Comparison of ENCODE assay signal across 7 mouse cellular contexts in genomic region chr15:27467641-27468040, GRCm38 (mm10). TPM values are rescaled to one million over a fixed set of nuclear protein-coding genes. Genes with fewer than 3 reads are reported as not detected.
DNase-seq lines count a peak whose midpoint lies in the region; ATAC-seq and TF ChIP-seq lines count a peak whose summit lies in the region.

No protein-coding gene starts in this region.

- WGBS in heart, postnatal 0 days, result 14% methylated on average over 7 of the region's 7 CpGs

- no peak for TF ChIP-seq CTCF in heart, postnatal 0 days (IDR thresholded peaks at IDR 0.05; ENCODE audit: low read depth)

- ATAC-seq in heart, postnatal 0 days (ENCODE audit: insufficient read depth, low read depth), result no peak
- ATAC-seq in megakaryocyte progenitor cell, adult 5-6 weeks (replicated peaks; ENCODE audit: poor library complexity), result 0 out of 2 replicates have a peak, but pooled peaks have one; percentile 19

- H3K27ac ChIP-seq in heart, postnatal 0 days (ENCODE audit: low read depth), result no peak overlapping the region

- no peaks in the 10 kb centered on the region for H3K9me3 ChIP-seq in heart, postnatal 0 days (replicated peaks; ENCODE audit: control insufficient read depth, low read length)

- DNase-seq in right cerebral cortex, adult 18-20 months, result peak; percentile 65
- DNase-seq in right cerebral cortex, postnatal 36 days (ENCODE audit: low spot score in 2 of 2), result no peak
- DNase-seq in cerebellum, adult 9-11 months, result peak; percentile 75
- peak; percentile 40 for DNase-seq in heart, postnatal 0 days (ENCODE audit: low spot score)
- DNase-seq in thymus, adult 18-20 months, result no peak
- no peak for DNase-seq in lung, postnatal 25 days (ENCODE audit: low spot score)

- H3K9ac ChIP-seq in heart, postnatal 0 days (replicated peaks; ENCODE audit: low read depth, low read length), result peak overlapping the region; percentile 69

- 0 out of 2 replicates have a peak, but pooled peaks cover 7% of the 10 kb centered on the region for H3K4me1 ChIP-seq in heart, postnatal 0 days (ENCODE audit: control insufficient read depth, insufficient read depth)

- peak overlapping the region; percentile 68 for H3K4me3 ChIP-seq in heart, postnatal 0 days (ENCODE audit: low read depth, low read length)

- no peak for TF ChIP-seq EP300 in heart, postnatal 0 days (IDR thresholded peaks at IDR 0.05; ENCODE audit: low read depth)

- peak overlapping the region; percentile 86 for H3K4me2 ChIP-seq in heart, postnatal 0 days (ENCODE audit: low read depth, low read length)

- no peaks in the 10 kb centered on the region for H3K27me3 ChIP-seq in heart, postnatal 0 days (ENCODE audit: control insufficient read depth, insufficient read depth, low read length)

- no peaks in the 10 kb centered on the region for H3K36me3 ChIP-seq in heart, postnatal 0 days (replicated peaks; ENCODE audit: control insufficient read depth, insufficient read depth, low read length)

RNA-seq across cellular contexts. Expression of gene Ank, which starts 1.2 kb away (rescaled TPM):
- 30.6 and 33.7 TPM in 2 replicates for total RNA-seq in heart, postnatal 0 days (2014; rRNA removed; ENCODE audit: low replicate concordance)
- 18.8 and 21.2 TPM in 2 replicates for polyA plus RNA-seq in heart, postnatal 0 days (2015; fragmentation: Nextera tagmentation; extraction: Ambion mirVana)
- 23.2 and 24.7 TPM in 2 replicates for total RNA-seq in megakaryocyte progenitor cell, adult 5-6 weeks (2015)
- total RNA-seq in megakaryocyte progenitor cell, adult 5-6 weeks (2017), result 9.7 and 10.3 TPM in 2 replicates

Comparison
In these comparisons a context has a peak if more than half of its experiments do, and no peak if none do; other contexts are left out.
1. DNase-seq: peak in right cerebral cortex, adult 18-20 months (single experiment), cerebellum, adult 9-11 months (single experiment) and heart, postnatal 0 days (single experiment); none in right cerebral cortex, postnatal 36 days (0 of 2), thymus, adult 18-20 months (0 of 2) and lung, postnatal 25 days (single experiment).